Mouse (Mus musculus) naive thymus-derived CD4-positive, alpha-beta T cell, adult 2 months (primary cell): Measurements from ENCODE around the gene Caln1.

Experiments
- DNase-seq: peaks from one replicate; pipeline ENCODE4 v3.0.0-alpha.2; 2011; ENCODE audit warnings: low read depth

The Caln1 gene

DNA sequence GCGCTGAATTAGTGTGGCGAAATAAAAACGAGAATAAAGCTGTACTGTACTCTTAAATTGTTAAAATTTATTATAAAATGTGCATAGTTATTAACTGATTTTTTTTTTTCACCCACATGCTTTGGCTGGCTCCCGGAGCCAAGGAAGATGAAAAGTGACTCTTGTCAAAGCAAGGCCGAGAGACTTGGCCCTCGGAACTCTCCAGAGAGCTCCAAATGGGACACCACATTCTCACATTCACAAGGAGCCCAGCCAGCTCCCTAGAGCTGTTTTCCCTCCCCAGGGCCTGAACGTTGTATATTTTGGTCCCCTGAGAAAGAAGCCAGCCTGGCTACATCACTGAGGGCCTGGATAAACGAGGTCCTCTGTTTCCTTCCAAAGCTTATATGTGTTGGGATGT lies 25.1 kb downstream of the Caln1 start:
- no peak for DNase-seq

DNA sequence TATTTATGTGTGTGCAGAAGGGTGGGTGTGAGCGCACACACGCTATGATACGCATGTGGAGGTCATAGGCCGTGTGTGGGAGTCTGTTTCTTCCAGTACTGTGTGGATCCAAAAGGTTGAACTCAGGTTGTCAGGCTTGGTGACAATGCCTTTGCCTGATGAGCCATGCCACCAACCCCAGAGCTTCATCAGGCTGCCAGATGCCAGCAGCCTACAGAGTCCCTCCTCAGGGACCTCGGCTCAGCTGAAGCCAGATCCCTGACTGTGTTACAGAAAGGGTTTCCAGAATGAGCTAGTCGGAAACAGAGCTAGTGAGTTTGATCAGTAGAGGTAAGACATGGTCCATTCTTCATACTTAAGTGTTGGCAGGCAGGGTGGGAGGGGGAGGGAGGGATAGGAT lies 25.9 kb downstream of the Caln1 start:
- DNase-seq, result no peak

GRCm38 (mm10) chr5:130400136-130400917 lies 31.1 kb downstream of the Caln1 start:
- DNase-seq, result no peak

DNA sequence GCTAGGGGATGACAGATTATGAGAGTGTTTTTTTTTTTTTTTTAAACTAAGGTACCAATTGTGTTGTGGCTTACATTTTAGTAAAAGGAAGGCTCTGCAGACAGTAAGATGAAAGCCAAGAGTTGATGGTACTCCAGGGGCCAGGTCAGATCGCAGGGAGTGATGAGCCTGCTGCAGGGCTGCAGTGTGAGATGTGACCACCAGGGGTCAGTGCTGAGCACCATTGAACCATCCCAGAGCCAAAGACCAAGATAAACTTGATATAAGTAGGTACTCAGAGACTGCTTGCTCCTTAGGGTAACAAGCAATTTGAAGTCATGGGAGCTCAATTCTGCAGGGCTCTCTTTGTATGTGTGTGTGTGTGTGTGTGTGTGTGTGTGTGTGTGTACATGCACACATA lies 35.9 kb downstream of the Caln1 start:
- DNase-seq, result peak; percentile 5

DNA sequence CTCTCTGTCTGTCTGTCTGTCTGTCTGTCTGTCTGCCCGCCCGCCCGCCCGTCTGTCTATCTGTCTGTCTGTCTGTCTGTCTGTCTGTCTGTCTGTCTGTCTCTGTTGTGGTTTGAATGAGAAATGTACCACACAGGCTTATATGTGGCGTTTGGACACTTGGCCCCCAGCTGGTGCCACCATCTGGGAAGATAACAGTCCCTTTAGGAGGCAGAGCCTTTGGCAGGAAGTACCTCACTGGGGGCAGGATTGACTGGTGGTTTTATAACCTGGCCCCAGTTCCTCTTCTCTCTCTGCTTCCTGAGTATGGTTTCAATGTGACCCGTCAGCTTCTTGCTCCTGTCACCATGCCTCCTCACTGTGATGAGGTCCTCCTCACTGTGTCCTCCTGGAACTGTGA lies 40.5 kb downstream of the Caln1 start:
- no peak for DNase-seq

DNA sequence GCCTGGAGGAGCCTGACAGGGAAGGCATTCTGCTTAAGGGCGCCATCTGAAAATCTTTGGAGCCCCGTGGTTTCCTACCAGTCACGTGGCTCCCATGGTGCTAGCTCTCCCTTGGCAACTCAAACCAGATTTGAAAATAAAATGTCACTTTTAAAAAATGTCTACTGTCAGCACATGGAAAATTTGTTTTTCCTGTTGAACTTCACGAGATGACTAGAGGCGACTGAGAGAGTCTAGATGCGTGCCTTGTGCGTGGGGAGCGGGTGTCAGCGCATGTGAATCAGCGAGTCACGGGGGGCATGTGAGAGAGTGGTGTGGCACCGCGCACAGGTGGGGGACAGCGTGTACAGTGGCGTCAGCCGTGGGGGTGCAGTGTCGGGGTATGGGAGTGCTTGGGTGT lies 42.3 kb downstream of the Caln1 start:
- no peak for DNase-seq

GRCm38 (mm10) chr5:130447438-130447837 lies 78.2 kb downstream of the Caln1 start:
- DNase-seq, result no peak

DNA sequence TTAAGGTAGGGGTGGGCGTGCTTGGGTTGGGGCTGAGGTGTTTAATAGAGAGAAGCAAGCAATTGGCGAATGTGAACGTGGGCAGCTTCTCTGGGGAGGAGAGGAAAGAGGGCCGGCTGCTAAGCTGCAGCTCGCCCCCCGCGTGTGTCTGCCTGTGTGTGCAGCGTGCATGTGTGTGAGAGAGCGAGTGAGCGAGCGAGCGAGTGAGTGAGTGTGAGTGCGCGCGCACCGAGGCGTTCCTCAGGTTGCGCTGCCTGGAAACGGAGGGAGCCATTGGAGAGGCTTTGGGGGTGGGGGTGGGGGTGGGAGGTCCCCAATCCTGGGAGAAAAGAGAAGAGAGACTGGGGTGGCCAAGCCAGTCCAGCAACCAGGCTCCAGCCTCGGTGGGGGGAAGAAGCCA lies 79.2 kb downstream of the Caln1 start:
- DNase-seq, result no peak

DNA sequence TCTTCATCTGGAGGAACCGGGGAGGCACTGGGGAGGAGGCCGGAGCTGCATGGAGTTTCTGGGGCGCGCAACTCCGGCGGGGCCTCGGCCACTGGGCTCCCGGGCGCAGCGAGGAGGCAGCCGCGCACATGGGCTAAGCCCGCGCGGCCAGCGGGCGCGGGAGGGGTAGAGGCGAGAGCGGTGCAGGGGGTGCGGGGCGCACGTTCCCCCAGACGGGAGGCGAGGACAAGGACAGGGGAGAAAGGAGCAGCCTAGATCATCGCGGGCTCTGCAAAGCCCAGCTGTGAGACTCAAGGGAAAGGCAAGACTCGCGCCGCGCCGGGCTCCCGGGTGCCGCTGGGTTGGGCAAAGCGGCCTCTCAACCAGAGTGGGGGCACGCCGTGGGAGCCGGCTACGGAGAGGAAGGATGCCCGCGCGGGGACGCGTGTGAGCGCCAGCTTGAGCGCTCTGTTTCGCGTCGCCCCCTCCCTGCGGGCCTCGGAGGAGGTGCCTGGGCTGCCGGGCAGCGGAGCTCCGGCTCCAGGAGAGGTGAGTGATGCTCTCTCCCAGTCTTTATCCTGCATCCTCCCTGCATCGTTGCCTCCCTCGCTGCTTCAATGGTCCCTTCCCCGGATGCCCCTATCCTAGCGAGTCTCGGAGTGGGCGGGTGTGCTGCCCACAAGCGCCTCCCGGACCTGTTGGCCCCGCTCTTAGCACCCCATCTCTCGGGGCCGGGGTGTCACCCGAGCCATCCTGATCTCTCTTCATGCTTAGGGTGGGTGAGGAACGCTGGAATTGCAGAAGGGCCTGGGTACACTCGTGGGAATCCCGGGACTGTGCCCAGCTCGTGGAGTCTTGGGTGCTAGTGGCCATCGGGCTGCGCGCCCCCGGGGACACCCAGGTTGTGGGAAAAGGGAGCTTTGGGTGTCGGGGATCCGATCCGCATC lies 79.9 kb downstream of the Caln1 start:
- DNase-seq, result no peak

- DNase-seq, result no peak
These were observed 80.8 kb downstream of the Caln1 start for GRCm38 (mm10) chr5:130450031-130450541.

DNA sequence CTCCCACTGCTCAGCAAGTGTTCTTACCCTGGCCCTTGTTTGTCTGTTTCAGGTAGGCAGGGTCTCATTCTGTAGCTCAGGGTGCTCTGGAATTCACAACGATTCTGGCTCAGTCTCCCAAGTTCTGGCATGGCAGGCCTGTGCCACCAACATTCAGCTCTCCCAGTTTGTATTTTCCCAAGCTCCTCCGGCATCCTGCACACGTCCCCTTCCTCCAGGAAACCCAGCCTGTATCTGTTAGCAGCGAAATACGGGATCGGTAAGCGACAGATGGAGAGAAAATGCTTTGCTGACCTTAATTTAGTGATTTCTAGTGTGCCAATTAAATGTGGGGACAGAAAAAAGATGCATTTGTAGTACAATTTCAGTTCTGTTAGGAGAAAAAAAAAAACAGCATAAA lies 88.8 kb downstream of the Caln1 start:
- no peak for DNase-seq

GRCm38 (mm10) chr5:130472209-130472608 lies 103.0 kb downstream of the Caln1 start:
- DNase-seq, result no peak

DNA sequence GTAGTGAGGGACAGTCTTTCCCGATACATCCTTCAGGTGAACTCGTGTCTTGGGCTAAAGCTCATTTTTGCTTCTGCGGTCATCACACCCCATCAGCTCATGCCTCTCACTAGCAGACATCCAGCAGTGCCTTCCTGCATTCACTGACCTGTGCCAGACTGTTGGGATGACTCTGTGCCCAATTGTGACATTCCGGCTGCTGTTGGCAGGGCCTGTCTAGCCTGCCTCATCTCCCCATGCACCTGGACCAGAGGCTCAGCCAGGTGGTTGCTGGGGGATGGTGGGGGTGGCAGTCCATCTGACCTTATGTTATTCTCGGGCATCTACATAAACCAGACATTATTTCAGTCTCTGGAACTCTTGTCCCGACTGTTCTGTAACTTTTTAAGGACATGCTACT lies 105.6 kb downstream of the Caln1 start:
- no peak for DNase-seq

DNA sequence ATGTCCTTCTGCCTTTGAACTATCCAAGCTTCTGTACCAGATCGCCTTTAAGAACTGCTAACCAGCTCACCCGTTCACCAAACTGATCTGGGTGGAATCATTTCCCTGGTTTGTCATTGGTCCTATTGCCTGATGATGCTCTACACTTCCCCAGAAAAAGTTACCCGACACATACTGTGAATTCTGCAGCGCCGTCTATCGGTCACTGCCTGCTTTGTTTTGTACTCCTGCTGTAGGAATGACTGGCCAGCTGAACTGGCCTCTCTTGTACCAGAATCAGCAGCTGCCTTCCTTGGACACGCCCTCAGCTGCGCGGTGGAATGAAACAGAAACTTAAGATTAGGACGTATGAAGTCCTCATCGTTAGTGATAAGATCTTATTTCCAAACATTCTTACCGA lies 107.5 kb downstream of the Caln1 start:
- DNase-seq, result no peak

- no peak for DNase-seq
These were observed 111.0 kb downstream of the Caln1 start for GRCm38 (mm10) chr5:130480290-130480689.

GRCm38 (mm10) chr5:130491471-130491870 lies 122.2 kb downstream of the Caln1 start:
- no peak for DNase-seq

- no peak for DNase-seq
These were observed 123.0 kb downstream of the Caln1 start for GRCm38 (mm10) chr5:130492305-130492704.

- no peak for DNase-seq
These were observed 133.3 kb downstream of the Caln1 start for GRCm38 (mm10) chr5:130502541-130502940.

DNA sequence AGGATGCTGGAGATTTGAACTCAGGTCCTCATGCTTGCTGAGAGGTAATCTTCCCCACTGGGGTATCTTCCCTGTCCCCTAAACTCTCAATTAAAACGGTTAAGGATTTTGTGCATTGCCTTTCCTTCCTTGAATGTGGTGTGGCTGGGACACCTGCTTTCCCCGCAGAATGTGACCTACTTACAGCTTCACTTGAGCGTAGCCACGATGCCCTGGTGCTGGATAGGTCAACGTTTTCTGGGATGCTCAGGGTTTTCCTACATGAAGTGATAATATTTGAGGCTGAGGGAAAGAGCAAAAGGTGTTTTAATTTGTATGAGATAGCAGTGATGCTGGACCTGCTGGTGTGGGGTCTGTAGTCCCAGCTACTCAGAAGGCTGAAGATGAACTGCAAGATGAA lies 135.6 kb downstream of the Caln1 start:
- DNase-seq, result no peak

DNA sequence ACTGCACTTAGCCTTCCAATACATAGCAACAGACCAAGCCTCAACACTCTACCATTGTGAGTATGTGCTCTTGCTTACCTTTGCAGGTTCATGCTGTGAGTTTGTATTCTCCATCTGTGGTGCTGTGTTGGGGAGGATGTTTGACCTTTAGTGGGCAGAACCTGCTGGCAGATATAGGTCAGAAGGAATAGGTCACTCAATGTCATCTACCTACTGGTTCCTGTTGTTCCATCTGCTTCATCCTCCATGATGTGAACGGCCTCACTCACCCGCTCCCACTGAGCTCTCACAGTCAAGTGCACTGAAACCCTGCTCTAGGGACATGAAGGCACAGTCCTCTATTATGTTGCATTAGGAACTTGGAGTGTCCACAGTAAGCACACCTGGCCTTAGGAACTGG lies 141.3 kb downstream of the Caln1 start:
- no peak for DNase-seq

DNA sequence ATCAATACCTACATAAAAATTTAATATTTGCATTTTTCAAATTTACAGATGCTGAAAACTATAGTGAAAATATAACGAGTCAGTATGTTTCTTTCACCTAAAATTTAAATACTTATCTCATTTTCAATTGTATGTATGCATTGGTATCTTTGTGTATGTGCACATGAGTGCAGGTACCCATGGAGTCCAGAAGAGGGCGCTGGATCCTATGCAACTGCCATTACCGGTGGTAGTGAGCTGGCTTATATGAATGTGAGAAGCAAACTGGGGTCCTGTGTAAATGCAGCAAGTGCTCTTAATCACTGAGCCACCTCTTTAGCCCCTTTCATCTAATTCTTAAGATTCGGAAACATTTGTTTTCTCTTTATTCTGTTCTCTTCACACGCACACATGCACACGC lies 146.1 kb downstream of the Caln1 start:
- DNase-seq, result no peak

GRCm38 (mm10) chr5:130520527-130520926 lies 151.3 kb downstream of the Caln1 start:
- no peak for DNase-seq

DNA sequence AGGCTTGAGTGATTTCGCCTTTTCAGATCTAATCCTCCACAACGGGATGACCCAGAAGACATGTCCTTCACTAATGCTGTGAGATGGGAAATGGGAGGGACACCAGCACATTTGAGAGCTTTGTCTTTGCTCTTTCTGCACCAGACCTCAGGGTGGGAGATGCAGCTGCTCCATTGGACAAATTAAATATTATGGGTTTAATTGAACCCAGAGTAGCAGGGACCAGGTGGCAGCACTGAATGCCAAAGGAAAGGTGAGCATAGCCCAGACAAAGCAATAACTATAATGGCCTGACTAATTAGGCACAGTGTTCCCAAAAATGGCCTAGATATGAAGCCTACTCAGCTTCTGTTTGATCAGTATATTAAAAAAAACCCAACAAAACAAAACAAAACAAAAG lies 158.2 kb downstream of the Caln1 start:
- no peak for DNase-seq
